Mouse (Mus musculus) kidney, postnatal 0 days (tissue): ENCODE measurements around the gene Cd151. TPM values are rescaled to one million over a fixed set of nuclear protein-coding genes. Genes with fewer than 3 reads are reported as not detected.

Experiments
- ATAC-seq: fragments of 200-750 bp; cut with Nextera tagmentation; replicated peaks from 2 replicates; pipeline ENCODE4 v1.8.0; 2017; ENCODE audit warnings: low read depth, moderate number of reproducible peaks, moderate TSS enrichment, moderate library complexity; ENCODE audit not compliant: low FRiP score
- DNase-seq: peaks from one replicate; pipeline ENCODE4 v3.0.0-alpha.2; 2016; ENCODE audit warnings: low spot score
- H3K27ac ChIP-seq: fragments of 300-500 bp; sonication (generic); 2 replicates; pipeline ENCODE4 v1.5.1; 2014; ENCODE audit warnings: mild to moderate bottlenecking
- H3K27me3 ChIP-seq: fragments of 300-500 bp; sonication (generic); 2 replicates; pipeline ENCODE4 v1.6.1; 2014; ENCODE audit warnings: low read length, mixed read lengths; ENCODE audit not compliant: insufficient read depth
- H3K36me3 ChIP-seq: fragments of 300-500 bp; sonication (generic); 2 replicates; pipeline ENCODE4 v1.6.1; 2014; ENCODE audit warnings: low read length, mixed read lengths; ENCODE audit not compliant: insufficient read depth
- H3K4me1 ChIP-seq: fragments of 300-500 bp; sonication (generic); replicated peaks from 2 replicates; pipeline ENCODE4 v1.6.1; 2014; ENCODE audit warnings: antibody characterized with exemption, low read length, mixed read lengths; ENCODE audit not compliant: insufficient read depth
- H3K4me2 ChIP-seq: fragments of 300-500 bp; sonication (generic); 2 replicates; pipeline ENCODE4 v1.6.1; 2014; ENCODE audit warnings: mild to moderate bottlenecking, low read length, moderate library complexity, mixed read lengths
- H3K4me3 ChIP-seq: fragments of 300-500 bp; sonication (generic); replicated peaks from 2 replicates; pipeline ENCODE4 v1.5.1; 2014; ENCODE audit warnings: low read depth, low read length
- H3K9ac ChIP-seq: fragments of 300-500 bp; sonication (generic); 2 replicates; pipeline ENCODE4 v1.6.1; 2014; ENCODE audit warnings: low read depth, low read length
- H3K9me3 ChIP-seq: fragments of 300-500 bp; sonication (generic); replicated peaks from 2 replicates; pipeline ENCODE4 v1.6.1; 2016; ENCODE audit warnings: low read length, inconsistent platforms, mixed read lengths
- CTCF ChIP-seq: IDR thresholded peaks from 2 replicates; pipeline ENCODE4 v1.5.1; 2016; ENCODE audit warnings: antibody characterized with exemption, low read depth, mild to moderate bottlenecking, moderate library complexity
- whole genome bisulfite sequencing: fragments of 180-500 bp; shearing (Covaris S2); extraction: QIAGEN DNeasy Blood & Tissue Kit; methylation state at CpG from one replicate; pipeline ENCODE4 v1.1.7; 2014; 5-methylcytosine and 5-hydroxymethylcytosine counted together
- polyA plus RNA-seq: library from polyadenylated mRNA; unstranded; fragments of >200 nt; fragmentation: Nextera tagmentation; extraction: Ambion mirVana; gene quantifications from 2 replicates; pipeline ENCODE4 v1.2.1, GENCODE M21; 2015

Gene Cd151
- polyA plus RNA-seq, 1 experiment from 2014 or later: 36.1 TPM

DNA sequence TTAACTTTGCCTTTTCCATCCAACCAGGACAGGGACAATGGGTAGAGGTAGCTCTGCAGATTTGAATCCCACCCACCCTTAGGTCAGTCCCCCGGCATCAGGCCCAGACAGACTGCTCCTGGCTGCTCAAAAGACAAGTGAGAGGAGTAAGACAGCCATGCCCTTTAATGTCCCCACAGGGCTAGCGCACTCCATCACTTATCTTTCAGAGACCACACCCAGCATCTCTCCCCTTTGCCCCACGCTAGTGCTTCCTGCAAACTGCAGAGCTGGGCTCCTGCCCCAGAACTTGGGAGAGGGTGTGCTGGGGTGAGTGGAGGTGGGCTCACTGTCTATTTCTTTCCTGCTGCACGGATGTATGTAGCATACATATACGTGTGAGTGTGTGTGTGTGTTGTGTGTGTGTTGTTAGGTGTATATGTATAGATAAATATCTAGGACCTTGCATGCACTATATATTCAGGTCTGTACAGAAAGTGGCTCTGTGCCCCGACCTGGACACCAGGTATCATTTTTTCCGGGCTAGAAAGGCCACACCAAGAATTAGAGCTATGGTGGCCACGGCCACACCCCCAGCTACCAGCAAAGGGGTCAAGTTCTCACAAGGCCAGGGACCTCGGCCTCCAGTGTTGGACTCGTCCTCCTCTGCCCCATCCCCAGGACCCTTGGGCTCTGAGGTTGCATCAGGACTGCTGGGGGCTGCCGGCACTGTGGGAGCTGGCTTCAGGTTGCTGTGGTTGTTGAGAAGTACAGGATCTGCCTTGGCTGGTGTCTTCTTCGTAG, 40.1 kb upstream of the Cd151 start:
- TF ChIP-seq CTCF: no peak
- no peak for DNase-seq
- Histone ChIP-seq H3K4me2 (no peak overlapping the region), H3K9ac (no peak overlapping the region), H3K4me3 (no peak overlapping the region), H3K9me3 (no peaks in the 10 kb centered on the region), H3K36me3 (peaks cover 16% of the 10 kb centered on the region; the same call in 1 of the 2 replicates), H3K4me1 (no peaks in the 10 kb centered on the region), H3K27me3 (no peaks in the 10 kb centered on the region), H3K27ac (no peak overlapping the region)
- no peak for ATAC-seq
- WGBS: 83% methylated on average over 12 of the region's 12 CpGs

DNA sequence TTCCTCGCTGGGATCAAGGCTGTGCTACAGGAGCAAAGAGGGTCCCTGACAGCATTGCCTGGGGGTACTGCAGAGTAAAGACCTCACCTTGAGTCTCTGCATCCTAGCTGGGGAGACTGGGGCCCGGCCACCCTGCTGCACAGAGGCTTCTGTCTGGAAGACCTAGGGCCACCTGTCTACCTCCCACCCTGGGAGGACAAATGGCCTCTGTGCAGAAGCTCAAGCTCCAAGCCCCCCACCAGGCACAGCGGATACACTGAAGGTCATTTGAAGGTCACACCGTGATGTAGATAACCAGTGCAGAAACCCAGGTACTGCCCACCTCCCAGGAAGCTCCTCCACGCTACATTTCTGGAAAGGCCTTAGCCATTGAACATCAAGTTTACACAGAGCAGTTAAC, 38.5 kb upstream of the Cd151 start:
- no peak for TF ChIP-seq CTCF
- H3K9ac ChIP-seq: no peak overlapping the region
- no peaks in the 10 kb centered on the region for H3K4me1 ChIP-seq
- 0 out of 2 replicates have a peak overlapping the region, but pooled peaks have one; percentile 23 for H3K4me2 ChIP-seq
- no peak overlapping the region for H3K27ac ChIP-seq
- ATAC-seq (no peak), DNase-seq (no peak)
- H3K9me3 ChIP-seq: no peaks in the 10 kb centered on the region
- no peaks in the 10 kb centered on the region for H3K27me3 ChIP-seq
- H3K4me3 ChIP-seq: no peak overlapping the region
- peaks cover 23% of the 10 kb centered on the region; the same call in 1 of the 2 replicates for H3K36me3 ChIP-seq
- 52% methylated on average over 5 of the region's 5 CpGs for WGBS

DNA sequence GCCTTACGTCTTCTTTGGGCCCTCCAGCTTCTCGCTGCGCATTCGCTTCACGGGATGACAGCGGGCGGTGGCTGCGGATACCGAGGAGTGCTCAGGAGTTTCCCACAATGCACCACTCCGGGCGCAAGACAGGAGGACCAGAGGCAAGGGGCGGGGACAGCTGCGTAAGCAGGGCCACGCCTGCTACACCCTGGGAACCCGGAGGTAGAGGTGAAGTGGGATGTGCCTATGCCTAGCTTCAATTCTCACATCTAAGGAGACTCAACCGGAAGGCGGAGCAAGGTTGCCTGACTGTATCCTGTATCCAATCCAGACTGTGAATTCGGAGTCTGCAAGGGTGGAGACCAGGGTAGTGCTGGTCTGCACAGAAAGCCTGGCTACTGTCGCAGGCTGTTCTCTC, 37.9 kb upstream of the Cd151 start, which contains the start of gene Cend1:
Gene Cend1 (minus strand): TSS at position 182 of the 400 bp plus-strand sequence.
- ATAC-seq: peak; percentile 54
- WGBS: 5% methylated on average over 19 of the region's 19 CpGs
- H3K9me3 ChIP-seq: no peaks in the 10 kb centered on the region
- peaks cover 3% of the 10 kb centered on the region; the same call in 1 of the 2 replicates for H3K4me1 ChIP-seq
- H3K36me3 ChIP-seq: peaks cover 23% of the 10 kb centered on the region; the same call in 1 of the 2 replicates
- no peak within 1 kb of the TSS for H3K9ac ChIP-seq
- peak; percentile 61 for DNase-seq
- no peaks in the 10 kb centered on the region for H3K27me3 ChIP-seq
- no peak within 1 kb of the TSS for H3K4me3 ChIP-seq
- no peak for TF ChIP-seq CTCF
- 0 out of 2 replicates have a peak within 1 kb of the TSS, but pooled peaks have one; percentile 23 for H3K4me2 ChIP-seq
- H3K27ac ChIP-seq: no peak within 1 kb of the TSS

DNA sequence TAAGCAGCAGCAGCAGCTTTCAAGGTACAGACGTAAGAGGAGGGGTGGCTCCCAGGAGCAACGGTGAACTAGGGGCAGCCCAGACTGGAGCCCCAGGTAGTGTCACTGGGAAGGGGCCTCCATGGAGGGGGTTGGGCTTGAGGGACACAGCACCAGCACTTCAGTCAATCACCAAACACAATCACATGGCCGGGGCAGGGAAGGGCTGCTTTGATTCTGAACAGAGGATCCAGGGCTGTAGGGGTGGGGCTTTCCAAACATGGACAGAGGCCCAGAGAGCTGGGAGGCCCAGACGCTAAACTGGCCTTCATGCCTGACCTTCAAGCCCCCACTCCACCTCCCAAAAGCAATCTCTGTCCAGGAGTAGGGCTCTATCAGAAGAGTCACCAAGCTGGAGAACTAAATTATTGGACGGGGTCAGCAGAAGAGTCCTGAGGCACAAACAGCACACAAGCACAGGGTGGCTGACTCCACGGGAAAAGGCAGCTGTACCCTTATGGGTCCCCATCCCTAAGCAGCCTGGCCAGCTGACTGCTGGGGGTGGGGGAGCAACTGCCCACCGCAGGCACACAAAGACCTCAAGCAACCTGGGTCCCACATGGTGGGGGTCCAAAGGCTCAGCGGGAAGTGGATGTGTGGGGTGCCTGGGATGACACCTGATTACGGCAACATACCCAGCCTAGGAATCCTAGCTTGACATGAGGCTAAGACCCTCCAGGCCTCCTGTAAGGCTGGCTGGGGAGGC, 37.2 kb upstream of the Cd151 start:
- Histone ChIP-seq H3K4me1 (peaks cover 9% of the 10 kb centered on the region), H3K27me3 (no peaks in the 10 kb centered on the region), H3K36me3 (peaks cover 23% of the 10 kb centered on the region; the same call in 1 of the 2 replicates), H3K4me3 (no peak overlapping the region), H3K9ac (no peak overlapping the region), H3K4me2 (no peak overlapping the region), H3K27ac (no peak overlapping the region), H3K9me3 (no peaks in the 10 kb centered on the region)
- TF ChIP-seq CTCF: no peak
- WGBS: 63% methylated on average over 9 of the region's 9 CpGs
- no peak for ATAC-seq
- no peak for DNase-seq

DNA sequence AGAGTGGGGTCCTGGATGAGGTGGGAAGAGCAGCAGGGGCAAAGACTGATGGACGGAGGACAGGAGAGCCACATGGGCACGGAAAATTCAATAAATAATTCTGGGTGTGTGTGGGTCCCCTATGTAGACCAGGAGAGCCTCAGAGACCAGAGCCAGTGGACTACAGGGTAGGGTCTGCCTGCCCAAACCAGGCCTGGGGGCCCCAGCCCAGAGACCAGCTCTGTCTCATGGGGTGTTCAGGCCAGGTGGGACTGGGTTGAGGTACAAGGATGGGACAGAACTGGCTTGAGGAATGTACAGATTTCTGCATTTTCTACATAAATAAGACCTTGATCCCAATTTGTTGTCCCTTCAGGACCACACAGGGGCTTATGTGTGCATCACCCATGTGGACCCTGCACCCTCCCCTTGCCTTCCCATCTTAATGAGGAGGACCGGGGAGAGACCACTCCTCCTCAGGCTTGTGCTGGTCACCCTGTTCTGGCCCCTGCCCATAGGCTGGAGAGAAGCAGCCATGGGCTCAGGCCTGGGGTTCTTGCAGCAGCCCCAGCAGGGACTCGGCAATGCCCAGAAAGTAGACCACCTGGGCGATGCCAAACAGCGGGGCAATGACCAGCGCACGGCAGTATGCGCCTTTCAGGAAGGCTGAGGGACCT, 36.5 kb upstream of the Cd151 start:
- H3K27me3 ChIP-seq: no peaks in the 10 kb centered on the region
- H3K4me1 ChIP-seq: peaks cover 13% of the 10 kb centered on the region
- H3K9me3 ChIP-seq: no peaks in the 10 kb centered on the region
- DNase-seq (no peak), ATAC-seq (no peak)
- WGBS: 94% methylated on average over 9 of the region's 9 CpGs
- no peak for TF ChIP-seq CTCF
- H3K36me3 ChIP-seq: peaks cover 23% of the 10 kb centered on the region; the same call in 1 of the 2 replicates
- no peak overlapping the region for H3K27ac ChIP-seq
- H3K4me2 ChIP-seq: no peak overlapping the region
- no peak overlapping the region for H3K9ac ChIP-seq
- H3K4me3 ChIP-seq: no peak overlapping the region
